Mouse (Mus musculus): ENCODE results near the gene Psmd13.
A peak's percentile ranks its signal among the peaks of the same experiment; 100 is the strongest.

Gene Psmd13

DNA sequence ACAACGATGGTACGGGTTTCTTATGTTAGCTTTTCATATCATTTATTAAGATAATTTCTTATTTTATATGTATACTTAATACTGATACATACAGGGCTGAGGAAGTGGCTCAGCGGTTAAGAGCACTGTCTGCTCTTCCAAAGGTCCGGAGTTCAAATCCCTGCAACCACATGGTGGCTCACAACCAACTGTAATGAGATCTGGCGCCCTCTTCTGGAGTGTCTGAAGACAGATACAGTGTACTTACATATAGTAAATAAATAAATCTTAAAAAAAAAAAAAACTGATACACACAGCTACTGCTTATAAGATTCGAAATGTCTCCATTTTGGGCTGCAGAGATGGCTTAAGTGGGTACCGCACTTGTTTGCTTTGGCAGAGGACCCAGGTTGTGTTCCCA, 25.9 kb downstream of the Psmd13 start:
- no peak for DNase-seq

DNA sequence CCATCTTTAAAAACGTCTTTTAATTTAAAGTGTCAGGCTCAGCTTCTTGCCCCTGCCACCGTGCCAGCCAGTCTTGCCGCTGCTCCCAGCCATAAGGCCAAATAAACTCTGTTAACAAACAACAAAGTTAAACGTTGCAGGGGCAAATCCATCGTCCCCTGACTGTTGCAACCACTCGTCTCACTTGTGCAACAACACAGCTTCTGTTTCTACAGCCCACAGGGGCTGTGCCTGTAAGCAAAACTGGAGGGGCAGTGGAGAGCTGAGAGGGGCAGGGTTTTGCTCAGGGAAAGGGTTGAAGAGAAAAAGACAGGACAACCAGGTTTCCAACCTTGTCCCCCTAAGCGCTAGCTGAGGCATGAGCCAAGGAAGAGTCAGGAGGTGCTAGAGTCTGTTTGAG, 26.4 kb downstream of the Psmd13 start:
- no peak for DNase-seq

DNA sequence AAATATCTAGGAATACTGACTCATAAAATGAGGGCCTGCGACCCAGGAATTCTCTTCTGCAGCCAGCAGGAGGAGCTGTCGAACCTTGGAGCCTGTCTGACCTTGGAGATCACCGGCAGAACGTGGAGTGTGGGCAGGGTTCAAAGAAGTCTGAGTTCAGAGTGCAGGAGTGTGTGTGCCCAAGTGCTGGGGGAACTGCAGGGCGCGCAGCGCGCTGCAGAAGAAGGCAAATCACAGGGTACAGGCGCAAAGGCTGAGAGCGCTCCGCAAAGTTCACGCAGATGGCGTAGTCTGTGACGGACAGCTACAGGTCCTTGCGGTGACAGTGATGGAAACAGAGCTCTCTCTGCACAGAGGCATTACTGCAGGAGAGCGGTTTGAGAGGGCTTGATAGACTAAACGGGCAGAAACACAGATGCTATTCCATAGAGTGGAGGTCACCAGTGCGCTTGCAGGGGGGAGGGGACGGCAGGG, 26.9 kb downstream of the Psmd13 start:
- DNase-seq, result peak; percentile 48

DNA sequence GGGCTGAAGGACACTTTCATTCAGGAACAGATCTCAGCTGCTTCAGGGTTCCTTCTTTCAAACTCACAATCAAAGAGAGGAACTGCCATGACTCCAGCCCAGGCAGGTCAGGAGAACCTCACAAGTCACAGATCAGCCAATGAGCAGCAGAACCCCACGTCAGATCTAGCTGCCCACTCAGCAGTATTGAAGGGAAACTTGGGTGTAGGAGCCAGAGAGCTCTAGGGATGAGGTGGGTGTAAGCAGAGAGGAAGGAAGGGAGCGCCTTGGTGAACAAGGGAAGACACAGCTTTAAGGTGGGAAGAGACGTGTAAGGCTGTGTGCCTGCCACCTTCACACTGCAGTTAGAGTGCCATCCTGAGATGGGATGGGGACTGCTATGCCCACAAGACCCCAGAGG, 30.5 kb downstream of the Psmd13 start:
- DNase-seq, result no peak

DNA sequence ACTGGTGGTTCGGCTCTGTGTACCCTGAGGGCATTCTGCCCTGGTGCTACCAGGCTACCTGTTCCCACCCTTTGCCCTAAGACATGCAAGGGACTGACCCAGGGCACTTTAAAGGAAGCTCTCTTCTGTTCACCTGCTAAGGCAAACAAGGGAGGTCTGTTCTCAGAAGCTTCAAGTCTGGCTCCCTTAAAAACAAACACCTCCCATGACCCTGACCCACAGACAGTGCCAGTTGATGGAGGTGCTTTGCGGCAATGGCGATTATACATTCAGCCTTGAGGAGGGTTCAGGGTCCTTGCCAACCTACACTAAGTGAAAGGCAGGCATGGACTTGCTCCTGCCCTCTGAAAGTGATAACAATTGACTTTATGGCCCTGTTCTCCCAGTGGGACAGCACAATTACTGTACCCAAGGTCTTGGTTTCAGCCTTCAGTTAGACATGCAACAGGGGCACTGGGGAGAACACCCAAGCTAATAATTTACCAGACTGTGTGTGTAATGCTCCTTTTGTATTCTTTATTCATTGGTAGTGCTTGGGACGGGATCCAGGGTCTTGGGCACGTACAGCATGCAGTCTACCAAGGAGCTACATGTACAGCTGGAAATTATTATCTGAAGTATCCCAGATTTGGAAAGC, 31.2 kb downstream of the Psmd13 start:
- DNase-seq, result no peak

DNA sequence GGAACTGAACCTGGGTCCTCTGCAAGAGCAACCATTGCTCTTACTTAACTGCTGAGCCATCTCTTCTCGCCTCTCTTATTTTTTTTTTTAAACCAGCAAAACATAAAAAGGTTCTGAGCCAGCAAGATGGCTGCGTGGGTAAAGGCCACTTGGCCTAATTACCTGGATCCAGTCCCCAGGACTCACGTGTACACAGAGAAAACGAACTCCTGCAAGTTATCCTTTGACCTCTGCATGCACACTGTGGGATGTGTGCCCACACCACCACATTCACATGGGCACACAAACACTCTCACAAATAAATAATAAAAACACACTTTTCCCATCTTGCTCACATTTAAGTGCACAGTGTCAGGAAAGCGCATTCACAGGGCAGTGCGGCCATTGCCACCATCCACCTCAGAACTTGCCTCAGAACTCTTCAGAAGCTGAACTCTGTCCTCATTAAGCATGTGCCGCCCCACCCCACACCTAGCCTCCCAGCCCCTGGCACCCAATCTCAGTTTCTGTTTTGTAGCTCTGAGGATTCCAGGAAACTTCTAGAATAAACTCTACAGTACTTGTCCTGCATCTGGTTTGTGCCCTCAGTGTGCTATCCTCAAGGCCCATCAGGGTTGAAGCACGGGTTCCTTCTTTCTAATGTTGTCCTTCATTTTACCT, 32.4 kb downstream of the Psmd13 start:
- DNase-seq, result no peak

DNA sequence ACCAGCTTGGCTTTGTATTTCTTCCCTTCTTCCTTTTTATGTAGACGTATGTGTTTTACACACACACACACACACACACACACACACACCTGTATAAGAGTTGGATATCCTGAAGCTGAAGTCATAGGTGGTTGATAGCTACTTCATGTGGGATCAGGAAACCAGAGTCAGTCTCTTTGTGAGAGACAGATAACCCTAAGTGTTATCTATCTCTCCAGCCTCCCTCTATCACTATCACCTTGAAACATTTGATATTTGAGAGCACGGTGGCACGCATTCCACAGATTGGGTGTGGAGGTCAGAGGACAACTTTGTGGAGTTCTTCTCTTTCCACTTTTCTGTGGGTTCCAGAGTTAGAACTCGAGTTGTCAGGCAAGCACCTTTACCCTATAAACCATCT, 38.1 kb downstream of the Psmd13 start:
- no peak for DNase-seq

DNA sequence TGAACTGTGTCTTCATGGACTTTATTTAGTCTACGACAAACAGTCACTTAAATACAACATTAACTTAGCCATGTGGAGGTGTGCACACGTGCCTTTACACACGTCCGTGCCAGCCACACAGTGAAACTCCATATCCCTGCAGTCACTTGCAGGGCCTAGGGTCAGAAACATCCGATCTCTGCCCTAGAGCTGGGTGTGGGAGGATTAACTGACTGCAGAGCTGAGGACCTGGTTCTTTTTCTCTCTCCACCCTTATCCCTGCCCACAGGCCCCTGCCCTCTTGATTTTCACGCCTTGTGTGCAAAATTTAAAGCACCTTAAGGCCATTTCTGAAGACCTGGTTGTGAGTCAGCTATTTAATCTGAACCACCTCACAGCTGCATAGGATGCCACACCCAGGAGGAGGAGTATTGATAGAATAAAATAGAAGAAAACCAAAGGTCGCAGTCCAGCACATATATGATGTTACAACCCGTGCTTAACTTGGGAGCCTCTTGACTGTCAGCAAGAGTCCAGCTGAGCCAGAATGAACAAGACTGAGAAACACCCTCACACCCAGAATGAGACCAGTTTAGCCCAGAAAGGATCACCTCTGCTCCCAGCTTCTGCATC, 38.8 kb downstream of the Psmd13 start, which contains the start of gene Nlrp6:
Gene Nlrp6 (plus strand): TSS at position 485 of the 612 bp plus-strand sequence.
- no peak for DNase-seq

DNA sequence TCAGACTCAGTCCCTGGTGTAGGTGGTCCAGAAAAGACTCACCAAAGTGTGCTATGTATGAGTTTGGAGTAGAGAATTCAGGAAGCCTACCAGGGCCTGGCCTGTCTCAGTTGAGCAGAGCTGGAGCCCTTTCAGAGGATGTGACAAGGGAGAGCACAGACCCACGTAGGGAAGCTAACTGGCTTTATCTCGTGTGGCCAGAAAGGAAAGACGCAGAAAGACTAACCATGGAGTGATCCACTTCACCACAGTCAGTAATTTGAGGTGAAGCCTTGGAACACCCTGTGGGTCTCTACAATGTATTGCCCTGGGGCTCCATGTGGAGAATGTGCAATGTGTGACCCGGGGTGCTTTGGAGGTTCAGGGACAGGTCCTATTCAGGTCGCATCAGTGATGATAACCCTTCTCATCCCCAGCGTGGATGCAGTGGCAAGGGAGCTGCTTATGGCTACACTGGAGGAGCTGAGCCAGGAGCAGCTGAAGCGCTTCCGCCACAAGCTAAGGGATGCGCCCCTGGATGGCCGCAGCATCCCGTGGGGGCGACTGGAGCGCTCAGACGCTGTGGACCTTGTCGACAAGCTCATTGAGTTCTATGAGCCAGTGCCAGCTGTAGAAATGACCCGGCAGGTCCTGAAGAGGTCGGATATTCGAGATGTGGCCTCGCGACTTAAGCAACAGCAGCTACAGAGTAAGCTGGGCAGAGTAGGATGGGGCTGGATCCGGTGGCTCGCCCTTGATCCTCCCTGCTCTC, 39.6 kb downstream of the Psmd13 start:
- DNase-seq, result no peak

DNA sequence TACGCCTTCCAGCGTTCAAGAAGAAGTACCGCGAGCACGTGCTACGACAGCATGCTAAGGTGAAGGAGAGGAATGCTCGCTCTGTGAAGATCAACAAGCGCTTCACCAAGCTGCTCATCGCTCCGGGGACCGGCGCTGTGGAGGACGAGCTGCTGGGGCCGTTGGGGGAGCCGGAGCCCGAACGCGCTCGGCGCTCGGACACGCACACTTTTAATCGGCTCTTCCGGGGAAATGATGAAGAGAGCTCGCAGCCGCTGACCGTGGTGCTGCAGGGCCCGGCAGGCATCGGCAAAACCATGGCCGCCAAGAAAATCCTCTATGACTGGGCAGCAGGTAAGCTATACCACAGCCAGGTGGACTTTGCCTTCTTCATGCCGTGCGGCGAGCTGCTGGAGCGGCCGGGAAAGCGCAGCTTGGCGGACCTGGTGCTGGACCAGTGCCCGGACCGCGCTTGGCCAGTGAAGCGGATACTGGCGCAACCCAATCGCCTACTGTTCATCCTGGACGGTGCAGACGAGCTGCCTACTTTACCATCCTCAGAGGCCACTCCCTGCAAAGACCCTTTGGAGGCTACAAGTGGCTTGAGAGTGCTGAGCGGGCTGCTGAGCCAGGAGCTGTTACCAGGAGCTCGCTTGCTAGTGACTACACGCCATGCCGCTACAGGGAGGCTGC, 40.8 kb downstream of the Psmd13 start:
- peak; percentile 83 for DNase-seq

DNA sequence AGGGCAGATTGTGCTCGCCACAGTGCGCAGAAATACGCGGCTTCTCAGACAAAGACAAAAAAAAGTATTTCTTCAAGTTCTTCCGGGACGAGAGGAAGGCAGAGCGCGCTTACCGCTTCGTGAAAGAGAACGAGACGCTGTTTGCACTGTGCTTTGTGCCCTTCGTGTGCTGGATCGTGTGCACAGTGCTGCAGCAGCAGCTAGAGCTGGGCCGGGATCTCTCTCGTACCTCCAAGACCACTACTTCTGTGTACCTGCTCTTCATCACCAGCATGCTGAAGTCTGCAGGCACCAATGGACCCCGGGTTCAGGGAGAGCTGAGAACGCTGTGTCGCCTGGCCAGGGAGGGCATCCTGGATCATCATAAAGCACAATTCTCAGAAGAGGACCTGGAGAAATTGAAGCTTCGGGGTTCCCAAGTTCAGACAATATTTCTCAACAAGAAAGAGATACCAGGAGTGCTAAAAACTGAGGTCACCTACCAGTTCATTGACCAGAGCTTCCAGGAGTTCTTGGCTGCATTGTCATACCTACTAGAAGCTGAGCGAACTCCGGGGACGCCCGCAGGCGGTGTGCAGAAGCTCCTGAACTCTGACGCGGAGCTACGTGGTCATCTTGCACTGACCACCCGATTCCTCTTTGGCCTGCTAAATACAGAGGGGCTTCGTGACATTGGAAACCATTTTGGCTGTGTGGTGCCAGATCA, 41.5 kb downstream of the Psmd13 start:
- no peak for DNase-seq

DNA sequence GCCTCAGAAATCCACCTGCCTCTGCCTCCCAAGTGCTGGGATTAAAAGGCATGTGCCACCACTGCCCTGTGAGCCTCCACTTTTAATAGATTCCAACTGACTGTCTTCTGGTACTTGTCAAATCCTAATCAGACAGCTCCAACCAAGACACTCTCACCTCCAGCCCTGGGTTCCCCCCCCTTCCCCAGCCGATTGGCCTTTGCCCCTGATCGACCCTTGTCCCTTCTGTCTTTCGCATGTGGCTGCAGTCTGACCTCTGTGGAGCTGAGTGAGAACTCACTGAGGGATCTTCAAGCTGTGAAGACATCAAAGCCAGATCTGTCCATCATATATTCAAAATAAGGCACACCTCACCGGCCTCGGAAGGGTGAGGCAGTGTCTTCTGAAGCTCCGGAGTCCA, 45.4 kb downstream of the Psmd13 start:
- no peak for DNase-seq

DNA sequence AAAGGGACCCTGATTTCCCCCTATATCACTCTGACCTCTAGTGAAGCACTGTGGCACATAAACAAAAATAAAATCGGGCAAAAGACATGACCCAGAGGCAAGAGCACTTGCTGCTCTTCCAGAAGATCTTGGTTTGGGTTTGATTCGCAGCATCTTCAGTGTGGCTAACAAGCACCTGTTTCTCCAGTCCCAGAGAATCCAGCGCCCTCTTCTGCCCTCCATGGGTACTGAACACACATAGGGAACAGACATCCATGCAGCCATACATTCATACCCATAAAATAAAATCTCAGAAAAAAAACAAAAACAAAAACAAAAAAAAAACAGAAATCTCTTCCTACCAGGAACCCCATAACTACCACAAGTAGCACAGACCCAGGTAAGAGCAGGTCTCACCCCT, 56.7 kb downstream of the Psmd13 start:
- DNase-seq, result no peak

DNA sequence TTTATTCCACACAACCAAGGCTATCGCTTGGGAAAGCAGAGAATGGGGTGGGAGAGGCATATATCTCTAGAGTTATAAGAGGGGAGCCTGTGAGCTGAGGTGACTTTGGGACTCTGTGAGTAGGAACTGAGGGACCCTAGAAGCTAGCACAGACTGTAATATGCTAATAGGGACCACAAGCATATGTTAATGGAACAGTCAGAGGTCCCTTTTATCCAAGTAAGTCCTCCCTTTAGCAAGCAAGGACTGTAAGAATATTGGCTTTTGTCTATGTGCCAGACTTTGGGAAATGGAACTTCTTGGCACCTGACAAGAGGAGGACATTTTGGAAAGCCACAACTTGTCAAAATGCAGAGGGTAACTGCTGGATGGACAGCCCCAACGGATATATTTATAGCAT, 57.1 kb downstream of the Psmd13 start:
- no peak for DNase-seq

DNA sequence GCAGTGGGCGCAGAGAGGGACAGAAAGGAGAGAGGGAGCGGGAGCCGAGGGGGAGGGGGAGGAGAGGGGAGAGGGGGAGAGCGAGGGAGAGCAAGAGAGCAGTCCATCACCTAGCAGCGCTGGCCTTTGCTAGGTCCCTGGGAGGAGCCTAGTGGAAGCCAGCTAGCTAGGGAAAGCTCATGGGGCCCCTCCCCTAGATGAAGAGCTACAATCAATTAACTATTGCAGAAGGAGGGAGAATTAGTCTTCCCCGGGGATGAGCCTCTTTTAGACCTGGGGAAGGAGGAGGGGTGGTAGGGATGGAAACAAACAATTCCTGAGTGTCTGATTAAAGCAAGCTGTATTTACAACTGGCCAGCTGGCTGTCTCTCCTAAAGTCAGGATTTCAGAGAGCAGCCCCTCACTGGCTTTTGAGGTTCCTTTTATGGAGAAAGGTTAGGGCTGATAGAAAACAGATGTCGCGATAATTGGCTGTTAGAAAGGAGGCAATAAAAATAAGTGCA, 58.0 kb downstream of the Psmd13 start:
- DNase-seq, result no peak

DNA sequence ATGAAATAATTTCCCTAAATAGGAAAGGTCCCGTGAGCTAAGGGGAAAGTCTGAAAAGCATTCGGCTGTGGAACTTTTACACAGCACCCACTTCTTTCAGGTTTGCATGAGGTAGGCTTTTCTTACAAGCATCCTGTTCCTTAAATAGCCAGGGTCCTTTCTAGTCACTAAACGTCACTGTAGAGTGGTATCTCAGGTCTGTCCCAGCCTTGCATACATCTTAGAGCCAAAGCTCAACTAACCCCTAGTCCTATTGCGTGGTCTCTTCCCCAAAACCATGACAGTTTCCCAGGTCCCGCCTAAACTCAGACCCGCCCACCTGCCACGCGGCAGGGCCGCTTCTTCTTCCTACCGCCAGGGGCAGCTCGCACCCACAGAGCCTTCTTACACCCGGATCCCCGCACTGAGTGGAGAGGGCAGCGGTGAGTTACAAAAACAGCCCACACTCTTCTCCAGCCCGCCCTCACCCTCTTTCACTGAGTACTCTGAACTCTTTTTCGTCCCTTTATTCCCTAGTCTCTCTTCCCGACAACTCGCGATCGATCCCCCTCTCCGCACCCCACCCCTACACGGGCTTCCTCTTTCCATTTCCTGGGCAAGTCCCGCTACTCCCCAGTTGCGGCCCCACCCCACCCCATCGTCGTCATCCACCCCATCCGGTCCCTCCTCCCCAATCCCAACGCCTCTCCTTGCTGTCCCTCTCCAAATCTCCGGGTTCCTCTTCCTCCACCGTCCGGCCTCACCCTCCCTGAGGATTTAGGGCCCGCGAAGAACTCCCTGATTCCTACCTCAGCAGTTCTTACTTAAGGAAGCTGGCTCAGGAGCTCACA, 59.7 kb downstream of the Psmd13 start, which contains the start of gene Pgghg:
Gene Pgghg (plus strand): TSS at position 170 of the 830 bp plus-strand sequence.
- peak; percentile 36 for DNase-seq

DNA sequence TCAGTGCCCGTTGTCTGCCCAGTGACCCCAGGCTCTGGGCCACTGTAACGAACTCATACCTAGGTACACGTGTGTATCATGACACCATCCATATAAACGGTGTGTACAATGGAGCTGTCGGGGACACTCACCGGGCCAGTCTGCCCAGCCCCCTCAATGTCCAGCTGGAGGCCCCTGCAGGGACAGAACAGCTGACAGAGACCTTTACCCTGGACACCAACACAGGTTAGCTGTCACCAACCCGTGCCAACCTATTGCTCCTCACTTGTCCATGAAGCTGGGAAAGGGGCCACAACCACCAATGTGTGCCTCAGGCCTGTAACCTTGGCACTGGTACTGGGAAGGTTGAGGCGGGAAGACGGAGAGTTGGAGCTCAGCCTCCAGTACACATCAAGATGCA, 60.6 kb downstream of the Psmd13 start:
- DNase-seq, result no peak

DNA sequence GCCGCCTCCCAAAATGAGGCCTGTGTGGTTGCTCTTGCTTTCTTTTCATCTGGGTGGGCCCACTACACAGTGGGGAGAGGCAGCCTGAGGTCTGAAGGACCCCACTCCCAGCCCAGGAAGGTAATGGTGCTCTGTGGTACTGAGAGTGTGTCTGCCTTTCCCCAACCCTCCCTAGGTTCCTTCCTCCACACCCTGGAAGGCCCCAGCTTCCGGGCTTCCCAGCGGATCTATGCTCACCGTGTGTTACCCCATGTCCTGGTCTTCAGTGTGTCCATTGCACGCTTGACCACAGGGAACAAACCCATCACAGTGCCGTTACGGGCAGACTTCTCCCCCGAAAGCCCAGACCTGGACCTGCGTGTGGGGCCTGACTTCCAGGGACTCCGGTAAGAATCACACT, 61.0 kb downstream of the Psmd13 start:
- no peak for DNase-seq

DNA sequence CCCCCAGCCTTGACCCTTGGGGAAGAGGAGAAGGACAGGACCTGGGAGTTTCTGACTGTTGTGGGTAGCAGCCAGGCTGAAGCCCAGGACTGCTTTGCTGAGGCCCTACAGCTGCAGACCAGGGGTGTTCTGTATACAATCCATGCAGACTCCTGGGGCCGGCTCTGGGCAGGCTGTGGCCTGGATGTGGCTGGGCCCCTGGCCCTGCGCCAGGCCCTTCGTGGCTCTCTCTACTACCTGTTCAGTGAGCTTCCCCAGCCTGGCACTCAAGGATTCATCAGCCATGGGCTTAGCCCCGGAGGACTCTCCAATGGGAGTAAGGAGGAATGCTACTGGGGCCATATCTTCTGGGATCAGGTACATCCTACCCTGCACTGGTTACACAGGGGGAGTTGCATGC, 61.6 kb downstream of the Psmd13 start:
- no peak for DNase-seq

DNA sequence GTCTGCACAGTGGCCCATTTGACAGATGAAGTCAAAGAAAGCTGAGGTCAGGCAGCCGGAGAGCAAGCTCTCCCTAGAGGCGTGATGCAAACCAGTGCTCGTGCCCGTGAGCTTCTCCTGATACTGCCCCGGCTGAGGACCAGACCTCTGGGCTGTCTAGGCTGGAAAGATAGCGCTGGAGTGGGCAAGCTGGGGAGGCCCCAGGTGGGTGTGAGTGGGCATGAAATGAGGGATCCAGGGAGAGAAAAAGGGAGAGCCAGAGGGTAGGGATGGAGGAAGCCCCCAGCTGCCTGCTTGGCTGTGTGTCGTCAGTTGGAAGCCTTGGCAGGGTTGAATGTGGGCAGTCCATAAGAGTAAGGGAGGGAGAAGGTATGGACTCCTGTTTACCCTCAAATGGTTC, 62.5 kb downstream of the Psmd13 start:
- DNase-seq, result no peak

DNA sequence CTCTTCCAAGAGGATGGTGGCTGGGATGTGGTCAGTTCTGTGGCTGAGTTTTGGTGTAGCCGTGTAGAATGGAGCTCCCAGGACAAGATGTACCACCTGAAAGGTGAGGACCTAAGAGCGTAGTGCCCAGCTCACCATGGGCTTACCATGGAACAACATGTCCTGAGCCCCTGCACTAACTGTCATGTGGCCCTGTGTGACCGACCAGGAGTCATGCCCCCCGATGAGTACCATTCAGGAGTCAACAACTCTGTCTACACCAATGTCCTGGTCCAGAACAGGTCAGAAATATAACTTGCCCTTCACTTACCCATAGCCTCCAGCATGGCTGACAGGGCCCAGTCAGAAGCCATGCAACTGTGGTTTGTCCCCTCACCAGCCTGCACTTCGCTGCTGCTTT, 63.5 kb downstream of the Psmd13 start:
- no peak for DNase-seq
